ENCODE assay signal across 17 mouse cellular contexts in genomic region chr6:31486601-31487000, GRCm38 (mm10).
"Had no signal": no experiment of that assay in that cellular context is flagged by ENCODE, and none has a peak within 500 bp of the region (broad histone marks: within the 10 kb centered on the region; RNA-seq: fewer than 3 reads in every experiment).

No protein-coding gene starts in this region.

- H3K4me3 ChIP-seq: kidney, embryonic 15.5 days; left cerebral cortex, adult 2 months; limb, embryonic 13.5 days; liver, embryonic 13.5 days; megakaryocyte, embryonic 14.5 days; midbrain, embryonic 10.5 days; midbrain, embryonic 13.5 days had no signal

- H3K27ac ChIP-seq: kidney, embryonic 15.5 days; left cerebral cortex, adult 2 months; limb, embryonic 13.5 days; liver, embryonic 13.5 days; midbrain, embryonic 10.5 days; midbrain, embryonic 13.5 days; stomach, postnatal 0 days had no signal

- H3K27me3 ChIP-seq: kidney, embryonic 15.5 days; limb, embryonic 13.5 days; liver, embryonic 13.5 days; megakaryocyte, embryonic 14.5 days; midbrain, embryonic 13.5 days had no signal

- H3K9ac ChIP-seq: kidney, embryonic 15.5 days; limb, embryonic 13.5 days; liver, embryonic 13.5 days; midbrain, embryonic 13.5 days had no signal

- DNase-seq: kidney, adult 11 months; kidney, adult 8-10 months; kidney, postnatal 10 days; kidney, postnatal 36 days; layer of hippocampus, postnatal 36 days; left cerebral cortex, postnatal 4 days; liver, embryonic 13.5 days; lung, adult 2 months; lung, postnatal 36 days; thymus, postnatal 36 days had no signal

- H3K9me3 ChIP-seq: kidney, embryonic 15.5 days; limb, embryonic 13.5 days; liver, embryonic 13.5 days; megakaryocyte, embryonic 14.5 days; midbrain, embryonic 10.5 days; midbrain, embryonic 13.5 days had no signal

- H3K4me2 ChIP-seq: kidney, embryonic 15.5 days; limb, embryonic 13.5 days; liver, embryonic 13.5 days; midbrain, embryonic 13.5 days had no signal

- H3K4me1 ChIP-seq: kidney, embryonic 15.5 days; limb, embryonic 13.5 days; midbrain, embryonic 10.5 days; midbrain, embryonic 13.5 days had no signal

- ATAC-seq: midbrain, embryonic 13.5 days had no signal
